Mouse (Mus musculus) gastrocnemius, adult 18-20 months (tissue): Measurements from ENCODE around the gene Abcd1. TPM values are rescaled to one million over a fixed set of nuclear protein-coding genes. Genes with fewer than 3 reads are reported as not detected.
"Not testable (repeated sequence)": the region's sequence is repeated elsewhere in the genome, so short reads cannot be mapped to it uniquely, and the experiment has no call there.

ENCODE experiments used
- DNase-seq: peaks from one replicate; pipeline ENCODE4 v3.0.0; 2021; ENCODE audit warnings: low spot score
- total RNA-seq, 2 experiments: library from RNA; stranded (reverse); gene quantifications; 2 replicates each; pipeline ENCODE4 v1.2.3; 2021

The Abcd1 gene
- total RNA-seq, 2 experiments from 2014 or later, result 18.7 to 21.2 TPM

GRCm38 (mm10) chrX:73739151-73739550, 22.8 kb downstream of the Abcd1 start:
- no peak for DNase-seq

GRCm38 (mm10) chrX:73739841-73740240, 23.4 kb downstream of the Abcd1 start:
- DNase-seq, result not testable (repeated sequence)

- no peak for DNase-seq
These were observed 28.5 kb downstream of the Abcd1 start for GRCm38 (mm10) chrX:73744774-73745481.

GRCm38 (mm10) chrX:73748977-73749376, 32.6 kb downstream of the Abcd1 start:
- DNase-seq, result no peak

- no peak for DNase-seq
These were observed 40.1 kb downstream of the Abcd1 start, which contains the start of gene Plxnb3 for GRCm38 (mm10) chrX:73756334-73757140. Plxnb3 (plus strand) TSS chrX:73757090.

- DNase-seq, result no peak
These were observed 42.4 kb downstream of the Abcd1 start for GRCm38 (mm10) chrX:73758611-73759290.

- peak; percentile 51 for DNase-seq
These were observed 48.9 kb downstream of the Abcd1 start for GRCm38 (mm10) chrX:73765311-73765710.

GRCm38 (mm10) chrX:73767267-73767666, 50.9 kb downstream of the Abcd1 start:
- no peak for DNase-seq

GRCm38 (mm10) chrX:73774168-73774760, 57.9 kb downstream of the Abcd1 start, which contains the start of gene Srpk3:
Srpk3 (plus strand) TSS chrX:73774405.
- peak; percentile 51 for DNase-seq

- DNase-seq, result no peak
These were observed 58.5 kb downstream of the Abcd1 start for GRCm38 (mm10) chrX:73774802-73775483.

- DNase-seq, result no peak
These were observed 65.8 kb downstream of the Abcd1 start for GRCm38 (mm10) chrX:73782227-73782626.

- DNase-seq, result peak; percentile 6
These were observed 69.3 kb downstream of the Abcd1 start for GRCm38 (mm10) chrX:73785666-73786065.

- peak; percentile 93 for DNase-seq
These were observed 70.2 kb downstream of the Abcd1 start, which contains the start of the genes Idh3g and Ssr4 for GRCm38 (mm10) chrX:73786364-73787224. Idh3g (minus strand) TSS chrX:73786897. Ssr4 (plus strand) TSS chrX:73787028.

GRCm38 (mm10) chrX:73787225-73787558, 70.8 kb downstream of the Abcd1 start:
- DNase-seq, result no peak

Other genes starting within 250 kb of the Abcd1 start
- 10 to 100 TPM; 43.9 to 70.1 TPM for gene Bgn, start 233.0 kb upstream of the Abcd1 start, total RNA-seq
- 10 to 100 TPM; 10.6 to 10.7 TPM for gene Atp2b3, start 213.5 kb upstream of the Abcd1 start, total RNA-seq
- gene Dusp9, start 77.2 kb upstream of the Abcd1 start, total RNA-seq, result not detected
- 10 to 100 TPM in 1 of 2 experiments, 1 to 10 TPM in 1; 8.6 to 11.6 TPM for gene Pnck, start 56.5 kb upstream of the Abcd1 start, total RNA-seq
- gene Slc6a8, start 43.4 kb upstream of the Abcd1 start, total RNA-seq, result 100 to 1,000 TPM; 108 to 141 TPM
- 10 to 100 TPM; 54.2 to 63.8 TPM for gene Bcap31, start 422 bp upstream of the Abcd1 start, total RNA-seq
- under 1 TPM; 0.68 to 0.69 TPM for gene Plxnb3, start 40.5 kb downstream of the Abcd1 start, total RNA-seq
- 10 to 100 TPM; 34.1 to 35.2 TPM for gene Srpk3, start 57.8 kb downstream of the Abcd1 start, total RNA-seq
- gene Idh3g, start 70.3 kb downstream of the Abcd1 start, total RNA-seq, result 100 to 1,000 TPM; 375 to 389 TPM
- 10 to 100 TPM; 70.2 to 76.6 TPM for gene Ssr4, start 70.4 kb downstream of the Abcd1 start, total RNA-seq
- gene Pdzd4, start 108.4 kb downstream of the Abcd1 start, total RNA-seq, result 1 to 10 TPM in 1 of 2 experiments, under 1 TPM in 1; 0.66 to 1.0 TPM
- gene Avpr2, start 175.5 kb downstream of the Abcd1 start, total RNA-seq, result not detected
- gene L1cam, start 179.5 kb downstream of the Abcd1 start, total RNA-seq, result 1 to 10 TPM; 1.5 to 2.7 TPM
- under 1 TPM; 0.33 to 0.43 TPM for gene Arhgap4, start 205.3 kb downstream of the Abcd1 start, total RNA-seq
- 10 to 100 TPM; 50.2 to 56.5 TPM for gene Naa10, start 205.3 kb downstream of the Abcd1 start, total RNA-seq
- 1 to 10 TPM; 1.6 to 2.0 TPM for gene Renbp, start 214.3 kb downstream of the Abcd1 start, total RNA-seq
- gene Hcfc1, start 249.8 kb downstream of the Abcd1 start, total RNA-seq, result 10 to 100 TPM; 30.2 to 31.9 TPM